12 mouse cellular contexts compared by ENCODE assay signal in the genomic region with DNA sequence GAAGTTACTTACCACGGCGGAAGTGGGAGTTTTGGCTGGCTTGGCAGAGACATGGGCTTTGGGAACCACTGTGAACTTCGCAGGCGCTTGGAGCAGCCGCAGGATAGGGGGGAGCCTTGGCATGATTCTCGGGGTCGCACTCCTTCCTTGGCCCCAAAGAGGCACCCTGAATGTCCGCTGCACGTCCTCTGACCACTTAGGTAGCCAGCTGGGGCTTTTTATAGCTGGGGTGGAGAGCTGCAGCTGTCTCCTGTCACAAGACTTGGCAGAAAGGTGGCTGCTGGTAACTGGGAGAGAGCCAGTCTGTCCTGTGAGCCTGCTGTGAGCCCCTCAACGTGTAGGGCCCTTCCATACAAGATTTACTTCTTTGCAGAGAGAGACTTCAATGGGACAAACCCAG. TPM values are rescaled to one million over a fixed set of nuclear protein-coding genes. Genes with fewer than 3 reads are reported as not detected.
DNase-seq lines count a peak whose midpoint lies in the region; ATAC-seq lines count a peak whose summit lies in the region.
"Had no signal": no experiment of that assay in that cellular context is flagged by ENCODE, and none has a peak within 500 bp of the region (broad histone marks: within the 10 kb centered on the region; RNA-seq: fewer than 3 reads in every experiment).

Cox8b (minus strand) TSS at position 227 of the 400 bp plus-strand sequence.

- intact Hi-C loops in heart, postnatal 14 days (cut with DNase I), result loop anchor here (2.0 kb wide), 1 partner anchor 17 kb away; the partner anchor contains the start of gene Sirt3

- no peak for ATAC-seq in granulocyte monocyte progenitor cell, adult 5-6 weeks (replicated peaks; ENCODE audit: poor library complexity, severe bottlenecking)
- ATAC-seq: activated CD4-positive, CD25-positive, alpha-beta regulatory T cell, adult 4 months had no signal

- DNase-seq in adrenal gland, adult 18-20 months (ENCODE audit: low spot score in 2 of 2), result no peak
- DNase-seq in adrenal gland, postnatal 14 days, result peak; percentile 43
- no peak for DNase-seq in gonadal fat pad, adult 2 months (ENCODE audit: low read depth)
- DNase-seq in heart, postnatal 14 days, result peak; percentile 50 to 66
- no peak for DNase-seq in urinary bladder, adult 2 months (ENCODE audit: low spot score)
- DNase-seq in layer of hippocampus, postnatal 25 days (ENCODE audit: extremely low spot score in 1 of 2, low spot score in 1 of 2), result no peak
- DNase-seq: cerebellum, adult 2 months; retina, postnatal 1 day had no signal

RNA-seq across cellular contexts. Expression of gene Cox8b, which starts in this region (rescaled TPM):
- 1,000 to 10,000 TPM; 1,018 to 1,993 TPM for total RNA-seq in adrenal gland, adult 18-20 months (2021)
- 3,010 and 3,145 TPM in 2 replicates for total RNA-seq in adrenal gland, postnatal 14 days (2021)
- polyA plus RNA-seq in gonadal fat pad, adult 2 months (2012; rRNA removed), result 12.1 and 40.0 TPM in 2 replicates
- total RNA-seq in heart, postnatal 14 days (2021), result 1,000 to 10,000 TPM; 2,004 to 2,091 TPM
- polyA plus RNA-seq in urinary bladder, adult 2 months (2012; rRNA removed), result 3.9 and 4.4 TPM in 2 replicates
- total RNA-seq in granulocyte monocyte progenitor cell, adult 5-6 weeks (2014; fragmentation: Nextera tagmentation), result not detected in 2 replicates
- total RNA-seq in granulocyte monocyte progenitor cell, adult 5-6 weeks (2017), result not detected in 2 replicates
- 1 to 10 TPM; 1.3 to 2.8 TPM for total RNA-seq in layer of hippocampus, postnatal 25 days (2021)
- total RNA-seq: hematopoietic stem cell, adult 5-6 weeks; left cerebral cortex, postnatal 10 days had no signal
- polyA plus RNA-seq: activated CD4-positive, CD25-positive, alpha-beta regulatory T cell, adult 4 months had no signal

Comparison
In these comparisons a context has a peak if more than half of its experiments do, and no peak if none do; other contexts are left out.
1. RNA of gene Cox8b (total RNA-seq): 3,010 to 3,145 TPM in adrenal gland, postnatal 14 days, 2,004 to 2,091 TPM in heart, postnatal 14 days and 1,018 to 1,993 TPM in adrenal gland, adult 18-20 months; 1.3 to 2.8 TPM in layer of hippocampus, postnatal 25 days and not detected in granulocyte monocyte progenitor cell, adult 5-6 weeks; every median in the first group is over 100 times any median in the second.
2. DNase-seq: peak in adrenal gland, postnatal 14 days (single experiment) and heart, postnatal 14 days (2 of 2); none in adrenal gland, adult 18-20 months (0 of 2), gonadal fat pad, adult 2 months (single experiment), urinary bladder, adult 2 months (single experiment) and layer of hippocampus, postnatal 25 days (0 of 2).